Mouse (Mus musculus): ENCODE data around the gene Ccdc80.

Ccdc80 gene

GRCm38 (mm10) chr16:45118760-45119159 is 25.6 kb downstream of the Ccdc80 start:
- no peak for DNase-seq

GRCm38 (mm10) chr16:45120844-45121425 is 27.7 kb downstream of the Ccdc80 start:
- peak; percentile 79 to 80 for DNase-seq

- DNase-seq: peak in 1 of 2 experiments; percentile 5
These were observed 29.4 kb downstream of the Ccdc80 start for GRCm38 (mm10) chr16:45122571-45122970.

GRCm38 (mm10) chr16:45124230-45125203 is 31.3 kb downstream of the Ccdc80 start:
- no peak for DNase-seq

- no peak for DNase-seq
These were observed 34.9 kb downstream of the Ccdc80 start for GRCm38 (mm10) chr16:45127936-45128710.

- no peak for DNase-seq
These were observed 48.5 kb downstream of the Ccdc80 start for GRCm38 (mm10) chr16:45141711-45142110.

GRCm38 (mm10) chr16:45142565-45142964 is 49.4 kb downstream of the Ccdc80 start:
- DNase-seq: no peak

GRCm38 (mm10) chr16:45145119-45145518 is 51.9 kb downstream of the Ccdc80 start:
- DNase-seq: no peak

- no peak for DNase-seq
These were observed 55.4 kb downstream of the Ccdc80 start for GRCm38 (mm10) chr16:45148488-45149082.

- peak; percentile 40 to 43 for DNase-seq
These were observed 61.6 kb downstream of the Ccdc80 start for GRCm38 (mm10) chr16:45154741-45155250.

GRCm38 (mm10) chr16:45158136-45158521 is 64.9 kb downstream of the Ccdc80 start:
- DNase-seq: peak; percentile 75 to 90

GRCm38 (mm10) chr16:45158522-45159388 is 65.6 kb downstream of the Ccdc80 start, which contains the start of the genes Slc35a5 and Atg3:
Gene Slc35a5 (minus strand): TSS chr16:45158706.
Gene Atg3 (plus strand): TSS chr16:45158785.
- DNase-seq: peak; percentile 96 to 99

GRCm38 (mm10) chr16:45159389-45159716 is 66.2 kb downstream of the Ccdc80 start:
- no peak for DNase-seq

Data from kidney, postnatal 25 days (tissue).